In genomic region chr7:46482099-46482531, GRCm38 (mm10) we compare ENCODE assay signal across 8 mouse cellular contexts.
DNase-seq lines count a peak whose midpoint lies in the region; ATAC-seq and TF ChIP-seq lines count a peak whose summit lies in the region.

No protein-coding gene starts in this region.

- H3K4me2 ChIP-seq in limb, embryonic 13.5 days (replicated peaks): no peak overlapping the region

- peak overlapping the region; percentile 75 for H3K27ac ChIP-seq in heart, embryonic 10.5 days
- H3K27ac ChIP-seq in limb, embryonic 13.5 days: no peak overlapping the region
- no peak overlapping the region for H3K27ac ChIP-seq in left cerebral cortex, adult 2 months

- H3K36me3 ChIP-seq in heart, embryonic 10.5 days: no peaks in the 10 kb centered on the region
- H3K36me3 ChIP-seq in limb, embryonic 13.5 days: no peaks in the 10 kb centered on the region

- no peak for TF ChIP-seq CTCF in left cerebral cortex, adult 2 months (IDR thresholded peaks at IDR 0.05)

- no peak overlapping the region for H3K9ac ChIP-seq in limb, embryonic 13.5 days

- DNase-seq in MN1 (ENCODE audit: low spot score): peak; percentile 13
- DNase-seq in adrenal gland, postnatal 14 days: peak; percentile 55
- DNase-seq in heart, embryonic 10.5 days (ENCODE audit: low spot score): peak; percentile 84
- no peak for DNase-seq in urinary bladder, postnatal 10 days (ENCODE audit: low spot score)
- DNase-seq in layer of hippocampus, adult 18-20 months (ENCODE audit: low spot score in 2 of 2): no peak
- DNase-seq in frontal cortex, postnatal 14 days (ENCODE audit: low spot score in 2 of 2): no peak
- no peak for DNase-seq in left cerebral cortex, adult 2 months (ENCODE audit: extremely low spot score in 1 of 2, low spot score in 2 of 2)

- intact Hi-C loops in left cerebral cortex, adult 2 months (cut with DNase I): no loop called here

- WGBS in heart, embryonic 10.5 days: 23% methylated on average over 2 of the region's 2 CpGs
- WGBS in limb, embryonic 13.5 days: 78% methylated on average over 2 of the region's 2 CpGs

- no peak overlapping the region for H3K4me3 ChIP-seq in heart, embryonic 10.5 days
- H3K4me3 ChIP-seq in limb, embryonic 13.5 days: no peak overlapping the region
- H3K4me3 ChIP-seq in left cerebral cortex, adult 2 months: no peak overlapping the region

- H3K27me3 ChIP-seq in heart, embryonic 10.5 days (ENCODE audit: insufficient read depth, poor library complexity, severe bottlenecking): no peaks in the 10 kb centered on the region
- H3K27me3 ChIP-seq in limb, embryonic 13.5 days: no peaks in the 10 kb centered on the region

- no peaks in the 10 kb centered on the region for H3K9me3 ChIP-seq in heart, embryonic 10.5 days
- no peaks in the 10 kb centered on the region for H3K9me3 ChIP-seq in limb, embryonic 13.5 days

- ATAC-seq in limb, embryonic 13.5 days (ENCODE audit: low FRiP score, low read depth): peak; percentile 52

- peaks cover 29% of the 10 kb centered on the region for H3K4me1 ChIP-seq in heart, embryonic 10.5 days
- no peaks in the 10 kb centered on the region for H3K4me1 ChIP-seq in limb, embryonic 13.5 days

Comparison
In these comparisons a context has a peak if more than half of its experiments do, and no peak if none do; other contexts are left out.
1. DNase-seq: peak in MN1 (single experiment), adrenal gland, postnatal 14 days (single experiment) and heart, embryonic 10.5 days (single experiment); none in urinary bladder, postnatal 10 days (single experiment), layer of hippocampus, adult 18-20 months (0 of 2), frontal cortex, postnatal 14 days (0 of 2) and left cerebral cortex, adult 2 months (0 of 2).